ENCODE assay signal across 19 mouse cellular contexts in genomic region chr16:10893161-10893560, GRCm38 (mm10). TPM values are rescaled to one million over a fixed set of nuclear protein-coding genes. Genes with fewer than 3 reads are reported as not detected.
DNase-seq lines count a peak whose midpoint lies in the region; ATAC-seq lines count a peak whose summit lies in the region.
"Had no signal": no experiment of that assay in that cellular context is flagged by ENCODE, and none has a peak within 500 bp of the region (broad histone marks: within the 10 kb centered on the region; RNA-seq: fewer than 3 reads in every experiment).

No protein-coding gene starts in this region.

- no peak overlapping the region for H3K27ac ChIP-seq in heart, embryonic 12.5 days (ENCODE audit: poor library complexity, severe bottlenecking)
- H3K27ac ChIP-seq: embryonic facial prominence, embryonic 13.5 days; forebrain, embryonic 13.5 days; hindbrain, embryonic 13.5 days; hindbrain, postnatal 0 days had no signal

- H3K36me3 ChIP-seq in heart, embryonic 12.5 days = no peaks in the 10 kb centered on the region
- H3K36me3 ChIP-seq: embryonic facial prominence, embryonic 13.5 days; hindbrain, embryonic 13.5 days had no signal

- peaks cover 20% of the 10 kb centered on the region for H3K4me1 ChIP-seq in heart, embryonic 12.5 days (replicated peaks)
- H3K4me1 ChIP-seq: forebrain, embryonic 13.5 days had no signal

- H3K27me3 ChIP-seq in heart, embryonic 12.5 days (replicated peaks) = no peaks in the 10 kb centered on the region
- H3K27me3 ChIP-seq: CH12.LX; embryonic facial prominence, embryonic 13.5 days; forebrain, embryonic 13.5 days; hindbrain, embryonic 13.5 days had no signal

- peak; percentile 41 for DNase-seq in heart, postnatal 4 days
- peak; percentile 33 for DNase-seq in ZHBTc4 (ENCODE audit: low read depth, low spot score)
- DNase-seq in adrenal gland, adult 8-10 months = peak; percentile 78
- peak; percentile 81 to 90 for DNase-seq in adrenal gland, postnatal 36 days
- DNase-seq in lung, postnatal 10 days = no peak
- no peak for DNase-seq in cerebellum, postnatal 4 days (ENCODE audit: low spot score in 2 of 2)
- DNase-seq: cerebellum, adult 11 months; cerebellum, adult 8-10 months; cerebellum, postnatal 25 days; forebrain, postnatal 0 days; gastrocnemius, postnatal 14 days; heart, postnatal 10 days; kidney, adult 11 months had no signal

- H3K9ac ChIP-seq in heart, embryonic 12.5 days = no peak overlapping the region
- H3K9ac ChIP-seq: embryonic facial prominence, embryonic 13.5 days; forebrain, embryonic 13.5 days; forebrain, postnatal 0 days; hindbrain, embryonic 13.5 days had no signal

- no peak for ATAC-seq in heart, embryonic 12.5 days (ENCODE audit: insufficient number of reproducible peaks, low FRiP score)
- ATAC-seq: forebrain, embryonic 13.5 days; forebrain, postnatal 0 days; hindbrain, postnatal 0 days had no signal

- H3K9me3 ChIP-seq in heart, embryonic 12.5 days (replicated peaks) = peaks cover 8% of the 10 kb centered on the region; the same call in 1 of the 2 replicates
- H3K9me3 ChIP-seq: embryonic facial prominence, embryonic 13.5 days; forebrain, embryonic 13.5 days; hindbrain, embryonic 13.5 days had no signal

- no peak overlapping the region for H3K4me3 ChIP-seq in heart, embryonic 12.5 days
- H3K4me3 ChIP-seq: embryonic facial prominence, embryonic 13.5 days; forebrain, embryonic 13.5 days; hindbrain, embryonic 13.5 days had no signal

- WGBS in heart, embryonic 12.5 days = 60% methylated on average over 4 of the region's 4 CpGs

- no peak overlapping the region for H3K4me2 ChIP-seq in heart, embryonic 12.5 days
- H3K4me2 ChIP-seq: embryonic facial prominence, embryonic 13.5 days; forebrain, embryonic 13.5 days; hindbrain, embryonic 13.5 days had no signal

RNA-seq across cellular contexts. Expression of gene Rmi2, which starts 58.3 kb away (rescaled TPM):
- 1 to 10 TPM; 5.1 to 5.5 TPM for total RNA-seq in heart, postnatal 4 days (2021)
- 3.9 and 5.0 TPM in 2 replicates for polyA plus RNA-seq in heart, embryonic 12.5 days (2016; fragmentation: Nextera tagmentation; extraction: Ambion mirVana)
- total RNA-seq in adrenal gland, adult 8-10 months (2022) = under 1 TPM; 0.43 to 0.74 (median 0.48) TPM
- total RNA-seq in adrenal gland, postnatal 36 days (2021) = under 1 TPM; 0.46 to 0.93 TPM

Comparison
In these comparisons a context has a peak if more than half of its experiments do, and no peak if none do; other contexts are left out.
1. DNase-seq: peak in heart, postnatal 4 days (single experiment), ZHBTc4 (single experiment), adrenal gland, adult 8-10 months (single experiment) and adrenal gland, postnatal 36 days (2 of 2); none in lung, postnatal 10 days (single experiment) and cerebellum, postnatal 4 days (0 of 2).